Mouse (Mus musculus): Measurements from ENCODE around the gene Cldn3.
"Not testable (repeated sequence)": the region's sequence is repeated elsewhere in the genome, so short reads cannot be mapped to it uniquely, and the experiment has no call there.

The Cldn3 gene

GRCm38 (mm10) chr5:134985633-134986297 lies at the start of gene Cldn3:
TSS of gene Cldn3 (plus strand) at chr5:134986214.
- no peak for DNase-seq (ENCODE audit: low read depth, low spot score)

GRCm38 (mm10) chr5:134936626-134937185 lies 49.3 kb upstream of the Cldn3 start:
- DNase-seq (ENCODE audit: low read depth, low spot score) = no peak

GRCm38 (mm10) chr5:134939069-134939468 lies 46.9 kb upstream of the Cldn3 start:
- no peak for DNase-seq (ENCODE audit: low read depth, low spot score)

- DNase-seq (ENCODE audit: low read depth, low spot score) = not testable (repeated sequence)
These were observed 46.5 kb upstream of the Cldn3 start for GRCm38 (mm10) chr5:134939554-134939953.

GRCm38 (mm10) chr5:134941472-134942209 lies 44.4 kb upstream of the Cldn3 start:
- no peak for DNase-seq (ENCODE audit: low read depth, low spot score)

GRCm38 (mm10) chr5:134942740-134943139 lies 43.3 kb upstream of the Cldn3 start:
- DNase-seq (ENCODE audit: low read depth, low spot score) = no peak

GRCm38 (mm10) chr5:134944179-134944578 lies 41.8 kb upstream of the Cldn3 start:
- DNase-seq (ENCODE audit: low read depth, low spot score) = no peak

- no peak for DNase-seq (ENCODE audit: low read depth, low spot score)
These were observed 40.6 kb upstream of the Cldn3 start for GRCm38 (mm10) chr5:134945266-134945959.

- no peak for DNase-seq (ENCODE audit: low read depth, low spot score)
These were observed 39.8 kb upstream of the Cldn3 start for GRCm38 (mm10) chr5:134946063-134946856.

GRCm38 (mm10) chr5:134946857-134947255 lies 39.2 kb upstream of the Cldn3 start, which contains the start of gene Cldn4:
TSS of gene Cldn4 (minus strand) at chr5:134946934.
- no peak for DNase-seq (ENCODE audit: low read depth, low spot score)

GRCm38 (mm10) chr5:134947420-134948084 lies 38.5 kb upstream of the Cldn3 start:
- DNase-seq (ENCODE audit: low read depth, low spot score) = no peak

- no peak for DNase-seq (ENCODE audit: low read depth, low spot score)
These were observed 38.0 kb upstream of the Cldn3 start for GRCm38 (mm10) chr5:134948085-134948439.

GRCm38 (mm10) chr5:134951053-134951884 lies 34.7 kb upstream of the Cldn3 start:
- DNase-seq (ENCODE audit: low read depth, low spot score) = no peak

- no peak for DNase-seq (ENCODE audit: low read depth, low spot score)
These were observed 30.5 kb upstream of the Cldn3 start for GRCm38 (mm10) chr5:134955491-134955890.

GRCm38 (mm10) chr5:134959114-134959513 lies 26.9 kb upstream of the Cldn3 start:
- no peak for DNase-seq (ENCODE audit: low read depth, low spot score)

GRCm38 (mm10) chr5:134960430-134960829 lies 25.6 kb upstream of the Cldn3 start:
- DNase-seq (ENCODE audit: low read depth, low spot score) = no peak

- no peak for DNase-seq (ENCODE audit: low read depth, low spot score)
These were observed 24.5 kb upstream of the Cldn3 start for GRCm38 (mm10) chr5:134961519-134961918.

- DNase-seq (ENCODE audit: low read depth, low spot score) = no peak
These were observed 22.5 kb upstream of the Cldn3 start for GRCm38 (mm10) chr5:134963546-134963945.

- not testable (repeated sequence) for DNase-seq (ENCODE audit: low read depth, low spot score)
These were observed 21.4 kb upstream of the Cldn3 start for GRCm38 (mm10) chr5:134964655-134965054.

GRCm38 (mm10) chr5:134965473-134965851 lies 20.6 kb upstream of the Cldn3 start:
- DNase-seq (ENCODE audit: low read depth, low spot score) = no peak

Data from brain, embryonic 18.5 days (tissue).